ENCODE assay signal across 8 mouse cellular contexts in the genomic region with DNA sequence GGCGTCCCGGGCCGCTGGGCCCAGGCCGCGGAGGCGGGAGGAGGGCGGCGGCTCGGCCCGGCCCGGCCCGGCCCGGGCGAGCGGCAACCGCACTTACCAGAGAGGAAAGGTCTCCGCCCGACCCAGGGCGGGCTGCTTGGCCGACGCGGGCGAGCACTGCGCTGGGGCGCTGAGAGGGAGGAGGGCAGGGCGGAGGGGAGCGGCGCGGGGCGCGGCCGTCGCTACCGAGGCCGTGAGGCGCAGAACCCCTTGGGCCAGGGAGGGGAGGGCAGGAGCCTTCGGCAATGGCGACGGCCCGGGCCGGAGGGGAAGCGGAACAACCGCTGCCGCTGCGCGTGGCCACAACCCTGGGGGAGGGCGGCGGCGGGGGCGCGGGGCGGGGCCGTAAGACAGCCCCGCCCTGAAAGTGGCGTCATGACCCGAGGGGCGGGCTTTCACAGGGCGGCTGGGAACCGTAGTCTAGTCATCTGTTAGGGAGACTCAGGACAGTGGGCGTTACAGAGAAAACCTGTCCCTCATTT. TPM values are rescaled to one million over a fixed set of nuclear protein-coding genes. Genes with fewer than 3 reads are reported as not detected.
A peak's percentile ranks its signal among the peaks of the same experiment; 100 is the strongest.
DNase-seq lines count a peak whose midpoint lies in the region; ATAC-seq and TF ChIP-seq lines count a peak whose summit lies in the region.

A gene (minus strand): TSS at position 352 of the 521 bp plus-strand sequence.

- peak within 1 kb of the TSS; percentile 96 for H3K27ac ChIP-seq in embryonic facial prominence, embryonic 13.5 days
- H3K27ac ChIP-seq in heart, adult 2 months = peak within 1 kb of the TSS; percentile 95
- peak within 1 kb of the TSS; percentile 95 for H3K27ac ChIP-seq in limb, embryonic 14.5 days (replicated peaks; ENCODE audit: low read depth, low read length)
- H3K27ac ChIP-seq in midbrain, postnatal 0 days (ENCODE audit: low read depth, low read length) = peak within 1 kb of the TSS; percentile 85

- no peaks in the 10 kb centered on the region for H3K27me3 ChIP-seq in embryonic facial prominence, embryonic 13.5 days
- H3K27me3 ChIP-seq in heart, adult 2 months (ENCODE audit: control insufficient read depth, insufficient read depth, low read length) = no peaks in the 10 kb centered on the region
- no peaks in the 10 kb centered on the region for H3K27me3 ChIP-seq in limb, embryonic 14.5 days (ENCODE audit: control insufficient read depth, insufficient read depth, low read length)
- no peaks in the 10 kb centered on the region for H3K27me3 ChIP-seq in midbrain, postnatal 0 days (ENCODE audit: insufficient read depth, low read length)

- TF ChIP-seq EP300 in heart, adult 2 months (IDR thresholded peaks at IDR 0.05; ENCODE audit: insufficient read depth, low read depth, low read length) = no peak

- peak; percentile 75 for TF ChIP-seq POLR2A in heart, adult 2 months (IDR thresholded peaks at IDR 0.05; ENCODE audit: insufficient read depth, low read depth, low read length)
- TF ChIP-seq POLR2A in limb, embryonic 14.5 days (IDR thresholded peaks at IDR 0.05; ENCODE audit: borderline replicate concordance, extremely low read depth, insufficient read depth, insufficient read length) = peak; percentile 85

- peaks cover 1% of the 10 kb centered on the region; the same call in 1 of the 2 replicates for H3K79me2 ChIP-seq in heart, adult 2 months (replicated peaks; ENCODE audit: control insufficient read depth, insufficient read depth, low read length)

- peak within 1 kb of the TSS; percentile 97 for H3K4me3 ChIP-seq in embryonic facial prominence, embryonic 13.5 days
- peak within 1 kb of the TSS; percentile 81 for H3K4me3 ChIP-seq in heart, adult 2 months
- peak within 1 kb of the TSS; percentile 82 for H3K4me3 ChIP-seq in limb, embryonic 14.5 days (replicated peaks; ENCODE audit: low read length)
- peak within 1 kb of the TSS; percentile 100 for H3K4me3 ChIP-seq in midbrain, postnatal 0 days (ENCODE audit: low read depth, low read length)

- under 1% methylated on average over 55 of the region's 60 CpGs for WGBS in embryonic facial prominence, embryonic 13.5 days
- under 1% methylated on average over 47 of the region's 60 CpGs for WGBS in heart, adult 2 months
- WGBS in limb, embryonic 14.5 days = under 1% methylated on average over 34 of the region's 60 CpGs
- 1% methylated on average over 41 of the region's 60 CpGs for WGBS in midbrain, postnatal 0 days

- H3K4me1 ChIP-seq in embryonic facial prominence, embryonic 13.5 days = peaks cover 16% of the 10 kb centered on the region
- peaks cover 11% of the 10 kb centered on the region for H3K4me1 ChIP-seq in heart, adult 2 months (ENCODE audit: control insufficient read depth, insufficient read depth, low read length)
- peaks cover 19% of the 10 kb centered on the region for H3K4me1 ChIP-seq in limb, embryonic 14.5 days (ENCODE audit: control insufficient read depth, insufficient read depth, low read length)
- H3K4me1 ChIP-seq in midbrain, postnatal 0 days (ENCODE audit: insufficient read depth, low read length) = peaks cover 9% of the 10 kb centered on the region; the same call in 1 of the 2 replicates

- peak; percentile 91 for DNase-seq in 3134 (ENCODE audit: extremely low read depth, insufficient read length, low spot score)
- peak; percentile 93 for DNase-seq in adrenal gland, postnatal 36 days
- peak; percentile 92 to 94 for DNase-seq in heart, adult 2 months
- peak; percentile 89 for DNase-seq in kidney, adult 9 months
- peak; percentile 85 for DNase-seq in limb, embryonic 14.5 days (ENCODE audit: low spot score)
- peak; percentile 90 for DNase-seq in midbrain, postnatal 0 days (ENCODE audit: low spot score)
- DNase-seq in spleen, postnatal 14 days (ENCODE audit: low spot score in 2 of 2) = peak; percentile 81 to 83

- ATAC-seq in embryonic facial prominence, embryonic 13.5 days (ENCODE audit: insufficient number of reproducible peaks, insufficient read depth, low FRiP score, low TSS enrichment, low read depth) = peak; percentile 93
- ATAC-seq in limb, embryonic 14.5 days (ENCODE audit: low FRiP score, low read depth) = peak; percentile 97
- peak; percentile 98 for ATAC-seq in midbrain, postnatal 0 days (ENCODE audit: low FRiP score)

- TF ChIP-seq CTCF in heart, adult 2 months (IDR thresholded peaks at IDR 0.05) = no peak
- TF ChIP-seq CTCF in midbrain, postnatal 0 days (IDR thresholded peaks at IDR 0.05) = no peak

- no peaks in the 10 kb centered on the region for H3K9me3 ChIP-seq in embryonic facial prominence, embryonic 13.5 days
- H3K9me3 ChIP-seq in limb, embryonic 14.5 days (ENCODE audit: control insufficient read depth, low read length) = no peaks in the 10 kb centered on the region
- no peaks in the 10 kb centered on the region for H3K9me3 ChIP-seq in midbrain, postnatal 0 days (ENCODE audit: low read length)

- intact Hi-C loops in heart, adult 2 months (cut with DNase I) = loop anchor here (2.0 to 5.0 kb wide), 3 partner anchors 20 to 77 kb away; a partner anchor contains a TSS

- H3K36me3 ChIP-seq in embryonic facial prominence, embryonic 13.5 days = peaks cover 6% of the 10 kb centered on the region
- peaks cover 17% of the 10 kb centered on the region for H3K36me3 ChIP-seq in heart, adult 2 months (ENCODE audit: control insufficient read depth, insufficient read depth, low read length)
- peaks cover 10% of the 10 kb centered on the region for H3K36me3 ChIP-seq in limb, embryonic 14.5 days (ENCODE audit: control insufficient read depth, insufficient read depth, low read length)
- peaks cover 5% of the 10 kb centered on the region; the same call in 1 of the 2 replicates for H3K36me3 ChIP-seq in midbrain, postnatal 0 days (ENCODE audit: insufficient read depth, low read length)

- H3K9ac ChIP-seq in embryonic facial prominence, embryonic 13.5 days = peak within 1 kb of the TSS; percentile 99
- H3K9ac ChIP-seq in heart, adult 2 months (ENCODE audit: low read depth, low read length) = peak within 1 kb of the TSS; percentile 98
- peak within 1 kb of the TSS; percentile 98 for H3K9ac ChIP-seq in limb, embryonic 14.5 days (ENCODE audit: low read depth, low read length, severe bottlenecking)
- peak within 1 kb of the TSS; percentile 92 for H3K9ac ChIP-seq in midbrain, postnatal 0 days (replicated peaks; ENCODE audit: low read length, poor library complexity, severe bottlenecking)

- peak within 1 kb of the TSS; percentile 73 for H3K4me2 ChIP-seq in embryonic facial prominence, embryonic 13.5 days
- peak within 1 kb of the TSS; percentile 79 for H3K4me2 ChIP-seq in limb, embryonic 14.5 days (replicated peaks; ENCODE audit: low read depth, low read length, severe bottlenecking)
- peak within 1 kb of the TSS; percentile 64 for H3K4me2 ChIP-seq in midbrain, postnatal 0 days (ENCODE audit: low read depth, low read length, poor library complexity, severe bottlenecking)

RNA-seq across cellular contexts. Expression of the gene that starts here (rescaled TPM):
- total RNA-seq in adrenal gland, postnatal 36 days (2021) = 10 to 100 TPM; 57.5 to 67.9 TPM
- 32.3 and 33.6 TPM in 2 replicates for polyA plus RNA-seq in embryonic facial prominence, embryonic 13.5 days (2015; fragmentation: Nextera tagmentation; extraction: Ambion mirVana)
- total RNA-seq in heart, adult 2 months (2021) = 10 to 100 TPM; 26.3 to 27.3 TPM
- 9.6 and 15.3 TPM in 2 replicates for polyA plus RNA-seq in heart, adult 2 months (2012; rRNA removed)
- 26.5 and 28.4 TPM in 2 replicates for polyA plus RNA-seq in limb, embryonic 14.5 days (2012; rRNA removed)
- polyA plus RNA-seq in limb, embryonic 14.5 days (2014; fragmentation: Nextera tagmentation; extraction: Ambion mirVana) = 35.8 and 36.1 TPM in 2 replicates
- total RNA-seq in midbrain, postnatal 0 days (2014; rRNA removed) = 35.3 and 37.1 TPM in 2 replicates
- 23.0 and 26.0 TPM in 2 replicates for polyA plus RNA-seq in midbrain, postnatal 0 days (2015; fragmentation: Nextera tagmentation; extraction: Ambion mirVana)

Comparison
In these comparisons a context has a peak if more than half of its experiments do, and no peak if none do; other contexts are left out.
1. Peak in every context shown above with its lines: DNase-seq, ATAC-seq, H3K4me3 ChIP-seq and H3K27ac ChIP-seq.